In the genomic region with DNA sequence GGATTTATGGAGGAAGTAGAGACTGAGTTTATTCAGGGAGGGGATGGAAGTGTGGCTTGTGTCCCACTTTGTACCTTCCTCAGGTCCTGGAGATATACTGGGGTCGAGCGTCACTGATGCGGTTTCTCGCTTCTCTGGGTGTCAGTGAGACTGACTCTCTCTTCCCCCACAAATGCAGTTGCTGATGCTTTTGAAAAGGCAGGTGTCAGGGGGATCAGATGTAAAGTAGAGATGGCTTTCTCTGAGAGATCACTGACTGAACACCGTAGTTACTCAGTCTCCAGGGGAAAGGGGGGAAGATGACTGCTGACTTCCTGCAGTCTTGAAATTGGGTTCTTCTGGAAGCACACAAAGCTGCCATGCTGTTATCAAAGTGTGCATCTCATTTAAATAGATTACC, we compare ENCODE assay signal across 17 mouse cellular contexts.
A peak's percentile ranks its signal among the peaks of the same experiment; 100 is the strongest.
DNase-seq lines count a peak whose midpoint lies in the region; TF ChIP-seq lines count a peak whose summit lies in the region.
"Had no signal": no experiment of that assay in that cellular context is flagged by ENCODE, and none has a peak within 500 bp of the region (broad histone marks: within the 10 kb centered on the region; RNA-seq: fewer than 3 reads in every experiment).

No protein-coding gene starts in this region.

- peaks cover 31% of the 10 kb centered on the region; the same call in 1 of the 2 replicates for H3K4me1 ChIP-seq in spleen, adult 2 months (ENCODE audit: control insufficient read depth, insufficient read depth, insufficient read length)

- no peak for TF ChIP-seq CTCF in layer of hippocampus, adult 2 months (conservative IDR thresholded peaks at IDR 0.05)
- no peak for TF ChIP-seq CTCF in spleen, adult 2 months (IDR thresholded peaks at IDR 0.05; ENCODE audit: extremely low read depth, insufficient read depth, insufficient read length, insufficient replicate concordance)
- TF ChIP-seq CTCF in gastrocnemius, adult 2 months (IDR thresholded peaks at IDR 0.05): no peak

- H3K4me3 ChIP-seq in layer of hippocampus, adult 2 months: no peak overlapping the region
- no peak overlapping the region for H3K4me3 ChIP-seq in spleen, adult 2 months (ENCODE audit: extremely low read depth, insufficient read depth, insufficient read length)
- H3K4me3 ChIP-seq in gastrocnemius, adult 2 months: no peak overlapping the region
- H3K4me3 ChIP-seq: embryonic facial prominence, embryonic 15.5 days; erythroblast, embryonic 14.5 days; forebrain, embryonic 10.5 days; heart, embryonic 12.5 days; hindbrain, embryonic 15.5 days had no signal

- no peaks in the 10 kb centered on the region for H3K36me3 ChIP-seq in spleen, adult 2 months (ENCODE audit: control insufficient read depth, insufficient read depth, low read length)
- H3K36me3 ChIP-seq: embryonic facial prominence, embryonic 15.5 days; forebrain, embryonic 10.5 days; heart, embryonic 12.5 days; hindbrain, embryonic 15.5 days had no signal

- peak overlapping the region; percentile 7; the same call in 1 of the 2 replicates for H3K27ac ChIP-seq in layer of hippocampus, adult 2 months
- H3K27ac ChIP-seq in spleen, adult 2 months (ENCODE audit: insufficient read depth, low read length): peak overlapping the region; percentile 14; the same call in 1 of the 2 replicates
- H3K27ac ChIP-seq in gastrocnemius, adult 2 months: no peak overlapping the region
- H3K27ac ChIP-seq: embryonic facial prominence, embryonic 15.5 days; forebrain, embryonic 10.5 days; hindbrain, embryonic 15.5 days had no signal

- intact Hi-C loops in gastrocnemius, adult 2 months (cut with DNase I): no loop called here

- 57% methylated on average over 5 of the region's 5 CpGs for WGBS in spleen, adult 2 months

- DNase-seq in layer of hippocampus, adult 2 months (ENCODE audit: low spot score in 2 of 2): no peak
- no peak for DNase-seq in layer of hippocampus, adult 8-10 months (ENCODE audit: low spot score in 2 of 2)
- no peak for DNase-seq in spleen, adult 2 months (ENCODE audit: low read depth in 1 of 2, low spot score in 2 of 2)
- no peak for DNase-seq in spleen, postnatal 36 days (ENCODE audit: low spot score in 2 of 2)
- DNase-seq in thymus, postnatal 0 days (ENCODE audit: low spot score): peak; percentile 81
- DNase-seq in gastrocnemius, adult 2 months: no peak
- DNase-seq in cerebellum, adult 11 months: no peak
- DNase-seq: adrenal gland, adult 2 months; adrenal gland, postnatal 25 days; cerebellum, adult 2 months; embryo, embryonic 11 days; gastrocnemius, postnatal 14 days had no signal

- H3K27me3 ChIP-seq in spleen, adult 2 months (ENCODE audit: control insufficient read depth, insufficient read depth, low read length): no peaks in the 10 kb centered on the region
- H3K27me3 ChIP-seq: embryonic facial prominence, embryonic 15.5 days; heart, embryonic 12.5 days; hindbrain, embryonic 15.5 days had no signal

- no peak for TF ChIP-seq POLR2A in spleen, adult 2 months (IDR thresholded peaks at IDR 0.05; ENCODE audit: low read depth, low read length)
